Mouse (Mus musculus): ENCODE measurements around the gene C1qtnf6. TPM values are rescaled to one million over a fixed set of nuclear protein-coding genes. Genes with fewer than 3 reads are reported as not detected.

Gene C1qtnf6
- polyA plus RNA-seq (2015; fragmentation: Nextera tagmentation; extraction: Ambion mirVana), result 33.1 and 33.5 TPM in 2 replicates

DNA sequence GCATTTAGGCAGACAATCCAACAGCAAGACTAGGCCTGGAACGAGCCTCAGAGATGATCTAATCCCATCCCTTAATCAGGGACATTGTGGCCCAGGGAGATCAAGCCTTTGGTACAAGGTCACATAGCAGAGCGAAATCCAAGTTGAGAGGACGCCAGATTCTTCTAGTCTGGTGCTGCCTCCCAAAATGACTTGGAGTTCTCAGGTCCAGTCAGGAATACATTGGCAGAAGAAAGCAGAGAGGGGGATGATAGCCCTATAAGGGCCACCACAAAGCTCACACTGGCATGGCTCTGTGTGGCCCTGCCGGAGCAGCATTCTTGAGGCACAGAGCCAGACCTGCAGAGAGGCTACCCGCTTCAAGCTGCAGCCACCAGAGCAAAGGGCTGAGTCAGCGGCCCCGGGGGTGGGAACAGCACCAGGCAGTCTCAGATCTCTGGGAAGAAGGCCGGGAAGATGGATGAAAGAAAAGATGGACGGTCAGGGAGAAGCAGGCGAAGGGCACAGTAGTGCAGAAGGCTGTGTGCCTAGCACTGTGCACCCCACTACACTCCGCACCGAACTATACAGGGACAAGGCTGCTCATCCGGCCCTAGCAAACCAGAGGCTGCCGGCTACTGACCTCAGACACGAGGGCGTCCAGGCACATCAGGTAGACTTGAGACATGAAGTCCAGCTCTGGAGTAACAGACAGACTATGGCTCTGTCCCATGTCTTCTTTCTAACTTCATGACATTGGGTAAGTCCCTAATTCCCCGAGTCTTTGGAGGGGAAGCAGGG, at the start of gene C1qtnf6:
TSS of gene C1qtnf6 (minus strand) at position 746 of the 780 bp plus-strand sequence.
- no peaks in the 10 kb centered on the region for H3K9me3 ChIP-seq (replicated peaks; ENCODE audit: control insufficient read depth, low read length)
- H3K4me3 ChIP-seq (ENCODE audit: low read length), result peak within 1 kb of the TSS; percentile 44
- ATAC-seq (replicated peaks; ENCODE audit: extremely low read depth, insufficient read depth, low FRiP score), result no peak
- H3K4me2 ChIP-seq (ENCODE audit: low read depth, low read length), result peak within 1 kb of the TSS; percentile 71
- peaks cover 33% of the 10 kb centered on the region for H3K4me1 ChIP-seq (ENCODE audit: control insufficient read depth, insufficient read depth, low read length)
- WGBS, result 56% methylated on average over 17 of the region's 17 CpGs
- H3K36me3 ChIP-seq (ENCODE audit: control insufficient read depth, insufficient read depth), result no peaks in the 10 kb centered on the region
- no peaks in the 10 kb centered on the region for H3K27me3 ChIP-seq (ENCODE audit: control insufficient read depth, insufficient read depth, low read length)
- peak within 1 kb of the TSS; percentile 97 for H3K27ac ChIP-seq (ENCODE audit: low read length)
- peak within 1 kb of the TSS; percentile 72 for H3K9ac ChIP-seq (ENCODE audit: low read length)

- Histone ChIP-seq H3K4me1 (ENCODE audit: control insufficient read depth, insufficient read depth, low read length) (peaks cover 20% of the 10 kb centered on the region), H3K27me3 (ENCODE audit: control insufficient read depth, insufficient read depth, low read length) (no peaks in the 10 kb centered on the region), H3K27ac (ENCODE audit: low read length) (no peak overlapping the region), H3K36me3 (ENCODE audit: control insufficient read depth, insufficient read depth) (no peaks in the 10 kb centered on the region), H3K9ac (ENCODE audit: low read length) (no peak overlapping the region), H3K9me3 (replicated peaks; ENCODE audit: control insufficient read depth, low read length) (no peaks in the 10 kb centered on the region), H3K4me2 (ENCODE audit: low read depth, low read length) (no peak overlapping the region), H3K4me3 (ENCODE audit: low read length) (no peak overlapping the region)
- no peak for ATAC-seq (replicated peaks; ENCODE audit: extremely low read depth, insufficient read depth, low FRiP score)
- WGBS, result 50% methylated on average over 4 of the region's 4 CpGs
Measured at GRCm38 (mm10) chr15:78576284-78576810, 45.1 kb upstream of the C1qtnf6 start.

DNA sequence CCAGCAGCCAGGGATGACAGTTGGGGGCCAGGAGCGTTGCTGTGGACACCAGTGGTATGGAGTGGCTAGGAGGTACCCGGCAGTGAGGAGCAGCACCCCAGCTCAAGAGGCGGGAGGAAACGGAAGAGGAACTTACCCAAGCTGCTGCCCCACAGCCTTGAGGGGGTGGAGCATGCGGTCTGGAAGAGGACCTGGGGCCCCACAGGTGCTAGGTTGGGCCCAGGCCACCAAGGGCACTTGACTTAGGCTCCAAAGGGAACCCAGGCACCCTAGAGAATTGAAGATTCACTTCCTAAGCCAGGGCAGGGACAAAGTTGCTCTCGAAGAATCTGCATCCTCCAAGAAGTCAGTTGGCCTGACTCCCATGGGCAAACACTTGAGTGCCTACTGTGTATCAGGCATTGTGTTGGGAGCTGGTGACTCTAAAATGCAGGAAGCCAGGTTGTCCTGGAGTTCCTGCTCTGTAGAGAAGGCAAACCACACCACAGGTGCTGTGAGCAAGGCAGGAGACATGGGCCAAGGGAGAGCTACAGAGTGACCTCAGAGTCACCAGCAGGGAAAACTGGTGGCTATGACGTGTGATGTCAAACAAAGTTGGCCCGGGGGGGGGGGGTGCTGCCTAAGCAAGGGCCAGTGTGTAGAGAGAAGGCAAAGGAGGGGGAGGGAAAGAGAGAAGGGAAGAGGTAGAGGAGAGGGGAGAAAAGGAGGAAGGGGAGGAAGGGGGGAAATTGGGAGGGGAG, 41.6 kb upstream of the C1qtnf6 start, which contains the start of gene Rac2:
TSS of gene Rac2 (minus strand) at position 126 of the 740 bp plus-strand sequence.
- Histone ChIP-seq H3K4me3 (ENCODE audit: low read length) (peak within 1 kb of the TSS; percentile 42), H3K27ac (ENCODE audit: low read length) (peak within 1 kb of the TSS; percentile 66), H3K4me1 (ENCODE audit: control insufficient read depth, insufficient read depth, low read length) (peaks cover 14% of the 10 kb centered on the region), H3K36me3 (ENCODE audit: control insufficient read depth, insufficient read depth) (no peaks in the 10 kb centered on the region), H3K9me3 (replicated peaks; ENCODE audit: control insufficient read depth, low read length) (no peaks in the 10 kb centered on the region), H3K4me2 (ENCODE audit: low read depth, low read length) (peak within 1 kb of the TSS; percentile 32; the same call in 1 of the 2 replicates), H3K9ac (ENCODE audit: low read length) (peak within 1 kb of the TSS; percentile 53), H3K27me3 (ENCODE audit: control insufficient read depth, insufficient read depth, low read length) (no peaks in the 10 kb centered on the region)
- no peak; the same call in 1 of the 2 replicates for ATAC-seq (replicated peaks; ENCODE audit: extremely low read depth, insufficient read depth, low FRiP score)
- 65% methylated on average over 8 of the region's 8 CpGs for WGBS

- WGBS, result 85% methylated on average over 5 of the region's 5 CpGs
- 0 out of 2 replicates have a peak overlapping the region, but pooled peaks have one; percentile 32 for H3K4me2 ChIP-seq (ENCODE audit: low read depth, low read length)
- peak overlapping the region; percentile 53; the same call in 1 of the 2 replicates for H3K9ac ChIP-seq (ENCODE audit: low read length)
- no peak for ATAC-seq (replicated peaks; ENCODE audit: extremely low read depth, insufficient read depth, low FRiP score)
- H3K4me3 ChIP-seq (ENCODE audit: low read length), result peak overlapping the region; percentile 42
- no peaks in the 10 kb centered on the region for H3K36me3 ChIP-seq (ENCODE audit: control insufficient read depth, insufficient read depth)
- H3K27me3 ChIP-seq (ENCODE audit: control insufficient read depth, insufficient read depth, low read length), result no peaks in the 10 kb centered on the region
- H3K9me3 ChIP-seq (replicated peaks; ENCODE audit: control insufficient read depth, low read length), result no peaks in the 10 kb centered on the region
- H3K27ac ChIP-seq (ENCODE audit: low read length), result peak overlapping the region; percentile 66
- H3K4me1 ChIP-seq (ENCODE audit: control insufficient read depth, insufficient read depth, low read length), result peaks cover 14% of the 10 kb centered on the region
Measured at GRCm38 (mm10) chr15:78572270-78572600, 41.0 kb upstream of the C1qtnf6 start.

DNA sequence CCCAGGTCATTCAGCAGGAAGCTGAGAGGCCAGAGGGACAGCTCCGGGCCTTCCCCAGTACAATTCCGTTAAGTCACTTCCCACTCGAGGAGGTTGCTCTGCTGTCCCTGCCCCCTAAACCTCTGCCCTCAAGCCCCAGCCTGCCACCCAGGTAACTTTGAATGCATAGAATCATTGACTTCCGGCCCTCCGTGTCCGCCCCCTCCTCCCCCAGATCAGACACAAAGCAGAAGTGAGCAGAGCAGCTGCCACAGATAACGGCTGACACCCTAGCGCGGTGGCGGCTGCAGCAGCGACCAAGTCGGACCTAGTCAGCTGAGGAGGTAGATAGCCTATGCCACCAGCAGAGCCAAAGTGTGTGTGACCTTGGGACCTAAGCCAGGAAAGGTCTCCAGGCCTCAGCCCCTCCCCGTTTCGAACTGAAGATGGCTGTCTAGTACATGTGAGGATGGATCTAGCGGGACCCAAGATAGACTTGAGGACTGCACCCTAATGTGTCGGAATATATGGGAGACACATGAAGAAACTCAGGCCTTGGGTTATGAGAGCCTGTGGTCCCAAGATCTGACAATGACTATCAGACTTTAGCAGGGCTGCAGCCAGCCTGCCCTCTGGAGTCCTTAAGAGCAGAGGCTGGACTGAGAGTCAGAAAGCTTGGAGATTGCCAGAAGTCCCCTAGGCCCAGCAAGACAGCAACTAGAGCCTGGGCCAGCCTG, 40.5 kb upstream of the C1qtnf6 start:
- Histone ChIP-seq H3K4me3 (ENCODE audit: low read length) (peak overlapping the region; percentile 42), H3K9me3 (replicated peaks; ENCODE audit: control insufficient read depth, low read length) (no peaks in the 10 kb centered on the region), H3K27me3 (ENCODE audit: control insufficient read depth, insufficient read depth, low read length) (no peaks in the 10 kb centered on the region), H3K9ac (ENCODE audit: low read length) (peak overlapping the region; percentile 53), H3K4me1 (ENCODE audit: control insufficient read depth, insufficient read depth, low read length) (peaks cover 14% of the 10 kb centered on the region), H3K27ac (ENCODE audit: low read length) (peak overlapping the region; percentile 66), H3K4me2 (ENCODE audit: low read depth, low read length) (peak overlapping the region; percentile 32), H3K36me3 (ENCODE audit: control insufficient read depth, insufficient read depth) (no peaks in the 10 kb centered on the region)
- peak; percentile 70 for ATAC-seq (replicated peaks; ENCODE audit: extremely low read depth, insufficient read depth, low FRiP score)
- WGBS, result 20% methylated on average over 16 of the region's 16 CpGs

DNA sequence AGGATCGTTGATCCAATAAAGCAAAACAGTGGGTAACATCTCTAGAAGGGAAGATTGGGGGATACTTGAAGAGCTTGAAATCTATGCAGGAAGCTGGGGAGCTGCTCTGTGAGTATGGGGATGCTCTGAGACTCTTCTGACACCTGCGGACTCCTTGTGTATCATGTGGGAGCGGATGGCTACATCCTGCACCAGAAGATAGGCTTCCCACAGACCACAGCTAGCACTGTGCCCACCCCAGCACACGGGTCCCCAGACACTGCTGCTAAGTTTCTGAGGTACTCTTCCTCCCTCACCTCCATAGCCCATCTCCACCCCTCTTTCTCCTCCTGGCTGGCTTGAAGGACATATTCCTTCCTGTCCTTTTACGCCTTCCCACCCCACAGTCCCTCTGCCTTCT, 39.0 kb upstream of the C1qtnf6 start:
- WGBS, result 84% methylated on average over 5 of the region's 5 CpGs
- no peak overlapping the region for H3K4me3 ChIP-seq (ENCODE audit: low read length)
- H3K4me1 ChIP-seq (ENCODE audit: control insufficient read depth, insufficient read depth, low read length), result peaks cover 14% of the 10 kb centered on the region
- H3K4me2 ChIP-seq (ENCODE audit: low read depth, low read length), result no peak overlapping the region
- H3K9ac ChIP-seq (ENCODE audit: low read length), result no peak overlapping the region
- no peaks in the 10 kb centered on the region for H3K27me3 ChIP-seq (ENCODE audit: control insufficient read depth, insufficient read depth, low read length)
- no peaks in the 10 kb centered on the region for H3K36me3 ChIP-seq (ENCODE audit: control insufficient read depth, insufficient read depth)
- H3K9me3 ChIP-seq (replicated peaks; ENCODE audit: control insufficient read depth, low read length), result no peaks in the 10 kb centered on the region
- no peak for ATAC-seq (replicated peaks; ENCODE audit: extremely low read depth, insufficient read depth, low FRiP score)
- H3K27ac ChIP-seq (ENCODE audit: low read length), result no peak overlapping the region

GRCm38 (mm10) chr15:78567608-78568120, 36.4 kb upstream of the C1qtnf6 start:
- H3K4me3 ChIP-seq (ENCODE audit: low read length), result no peak overlapping the region
- no peak overlapping the region for H3K9ac ChIP-seq (ENCODE audit: low read length)
- no peaks in the 10 kb centered on the region for H3K27me3 ChIP-seq (ENCODE audit: control insufficient read depth, insufficient read depth, low read length)
- H3K4me2 ChIP-seq (ENCODE audit: low read depth, low read length), result no peak overlapping the region
- peaks cover 14% of the 10 kb centered on the region for H3K4me1 ChIP-seq (ENCODE audit: control insufficient read depth, insufficient read depth, low read length)
- WGBS, result 70% methylated on average over 9 of the region's 9 CpGs
- H3K9me3 ChIP-seq (replicated peaks; ENCODE audit: control insufficient read depth, low read length), result no peaks in the 10 kb centered on the region
- ATAC-seq (replicated peaks; ENCODE audit: extremely low read depth, insufficient read depth, low FRiP score), result no peak
- H3K36me3 ChIP-seq (ENCODE audit: control insufficient read depth, insufficient read depth), result no peaks in the 10 kb centered on the region
- no peak overlapping the region for H3K27ac ChIP-seq (ENCODE audit: low read length)

DNA sequence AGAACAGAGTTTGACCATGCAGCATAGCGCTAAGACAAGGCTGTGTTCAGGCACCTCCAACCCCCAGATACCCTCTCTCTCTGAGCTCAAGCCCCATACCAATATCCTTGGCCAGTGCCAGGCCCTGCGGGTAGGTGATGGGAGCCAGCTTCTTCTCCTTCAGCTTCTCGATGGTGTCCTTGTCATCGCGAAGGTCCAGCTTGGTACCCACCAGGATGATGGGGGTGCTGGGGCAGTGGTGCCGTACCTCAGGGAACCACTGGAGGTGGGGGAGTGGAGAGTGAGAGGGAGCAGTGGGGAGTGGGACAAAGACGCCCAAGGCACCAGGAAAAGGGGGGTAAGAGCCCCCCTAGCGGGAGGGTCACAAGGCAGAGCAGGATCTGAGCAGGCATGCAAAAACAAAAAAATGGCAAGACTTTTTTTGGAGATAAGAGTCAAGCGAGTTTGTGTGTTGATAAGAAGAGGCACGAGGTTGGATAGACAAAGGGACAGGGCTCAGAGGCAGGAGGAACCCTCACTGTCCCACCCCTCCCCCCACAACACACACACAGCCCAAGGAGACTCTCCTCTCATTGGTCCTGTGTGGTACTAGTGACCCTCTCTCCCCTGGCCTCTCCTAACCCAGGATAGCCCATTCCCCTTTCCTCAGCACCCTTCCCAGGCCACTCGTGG, 33.7 kb upstream of the C1qtnf6 start:
- Histone ChIP-seq H3K4me3 (ENCODE audit: low read length) (no peak overlapping the region), H3K9me3 (replicated peaks; ENCODE audit: control insufficient read depth, low read length) (no peaks in the 10 kb centered on the region), H3K27ac (ENCODE audit: low read length) (no peak overlapping the region), H3K9ac (ENCODE audit: low read length) (no peak overlapping the region), H3K4me2 (ENCODE audit: low read depth, low read length) (no peak overlapping the region), H3K36me3 (ENCODE audit: control insufficient read depth, insufficient read depth) (no peaks in the 10 kb centered on the region), H3K4me1 (ENCODE audit: control insufficient read depth, insufficient read depth, low read length) (no peaks in the 10 kb centered on the region), H3K27me3 (ENCODE audit: control insufficient read depth, insufficient read depth, low read length) (no peaks in the 10 kb centered on the region)
- WGBS, result 64% methylated on average over 11 of the region's 11 CpGs
- no peak for ATAC-seq (replicated peaks; ENCODE audit: extremely low read depth, insufficient read depth, low FRiP score)

Measured in heart, embryonic 16.5 days (tissue).